Comparison of ENCODE assay signal across 34 mouse cellular contexts in the genomic region with DNA sequence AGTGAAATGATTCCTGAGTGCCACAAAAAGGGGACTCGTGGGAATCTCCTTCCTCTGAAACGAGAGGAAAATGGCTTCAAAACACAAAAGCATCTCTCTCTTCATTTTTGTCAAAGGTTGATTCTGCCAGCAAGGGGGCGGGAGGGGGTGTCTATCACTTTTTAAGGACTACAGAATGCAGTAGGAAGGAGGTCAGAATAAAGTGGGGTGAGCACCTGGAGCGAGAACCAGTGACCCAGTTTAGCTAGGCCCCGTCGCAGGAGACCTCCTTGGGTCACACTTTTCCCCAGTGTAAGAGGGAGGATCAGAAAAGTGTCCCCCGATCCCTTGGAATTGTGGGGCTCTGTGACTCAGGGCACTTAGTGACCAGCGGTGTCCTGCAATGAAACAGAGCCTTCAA.
"Had no signal": no experiment of that assay in that cellular context is flagged by ENCODE, and none has a peak within 500 bp of the region (broad histone marks: within the 10 kb centered on the region; RNA-seq: fewer than 3 reads in every experiment).

No protein-coding gene starts in this region.

- H3K9ac ChIP-seq: heart, embryonic 13.5 days; heart, embryonic 15.5 days; hindbrain, embryonic 12.5 days; hindbrain, embryonic 13.5 days; hindbrain, embryonic 14.5 days; hindbrain, embryonic 15.5 days; intestine, embryonic 15.5 days; kidney, embryonic 15.5 days had no signal

- H3K27me3 ChIP-seq: heart, embryonic 13.5 days; heart, embryonic 15.5 days; hindbrain, embryonic 12.5 days; hindbrain, embryonic 13.5 days; hindbrain, embryonic 15.5 days; intestine, embryonic 15.5 days; kidney, embryonic 15.5 days had no signal

- H3K4me2 ChIP-seq: heart, embryonic 13.5 days; heart, embryonic 15.5 days; hindbrain, embryonic 12.5 days; hindbrain, embryonic 13.5 days; hindbrain, embryonic 14.5 days; hindbrain, embryonic 15.5 days; intestine, embryonic 15.5 days; kidney, embryonic 15.5 days had no signal

- H3K9me3 ChIP-seq: heart, embryonic 10.5 days; heart, embryonic 13.5 days; heart, embryonic 15.5 days; hindbrain, embryonic 10.5 days; hindbrain, embryonic 12.5 days; hindbrain, embryonic 13.5 days; hindbrain, embryonic 15.5 days; intestine, embryonic 15.5 days; kidney, embryonic 15.5 days had no signal

- H3K27ac ChIP-seq: heart, embryonic 10.5 days; heart, embryonic 13.5 days; hindbrain, embryonic 10.5 days; hindbrain, embryonic 12.5 days; hindbrain, embryonic 13.5 days; hindbrain, embryonic 14.5 days; hindbrain, embryonic 15.5 days; hindbrain, postnatal 0 days; intestine, embryonic 15.5 days; kidney, embryonic 15.5 days; kidney, postnatal 0 days; layer of hippocampus, adult 2 months; left cerebral cortex, adult 2 months had no signal

- H3K4me1 ChIP-seq: hindbrain, embryonic 12.5 days; hindbrain, embryonic 13.5 days; hindbrain, embryonic 15.5 days; intestine, embryonic 15.5 days; kidney, embryonic 15.5 days had no signal

- H3K4me3 ChIP-seq: heart, embryonic 10.5 days; heart, embryonic 13.5 days; heart, embryonic 15.5 days; hindbrain, embryonic 10.5 days; hindbrain, embryonic 12.5 days; hindbrain, embryonic 13.5 days; hindbrain, embryonic 15.5 days; intestine, embryonic 15.5 days; kidney, embryonic 15.5 days; layer of hippocampus, adult 2 months; left cerebral cortex, adult 2 months had no signal

- DNase-seq: heart, postnatal 10 days; heart, postnatal 14 days; heart, postnatal 36 days; heart, postnatal 4 days; kidney, adult 11 months; kidney, adult 18-20 months; kidney, adult 2 months; kidney, adult 8-10 months; kidney, adult 9 months; kidney, postnatal 10 days; kidney, postnatal 14 days; kidney, postnatal 25 days; kidney, postnatal 36 days; kidney, postnatal 4 days; layer of hippocampus, adult 9-11 months; layer of hippocampus, postnatal 36 days had no signal

- H3K36me3 ChIP-seq: heart, embryonic 10.5 days; heart, embryonic 13.5 days; heart, embryonic 15.5 days; hindbrain, embryonic 10.5 days; hindbrain, embryonic 12.5 days; hindbrain, embryonic 13.5 days; hindbrain, embryonic 15.5 days; intestine, embryonic 15.5 days; kidney, embryonic 15.5 days had no signal

- ATAC-seq: hindbrain, embryonic 16.5 days; hindbrain, postnatal 0 days; inflammation-experienced regulatory T-cells, adult 6 months; intestine, embryonic 15.5 days; intestine, embryonic 16.5 days; intestine, postnatal 0 days had no signal
